Mouse (Mus musculus) olfactory bulb, adult 2 months (tissue): ENCODE data around the gene Olfr876. TPM values are rescaled to one million over a fixed set of nuclear protein-coding genes. Genes with fewer than 3 reads are reported as not detected.
A peak's percentile ranks its signal among the peaks of the same experiment; 100 is the strongest.
"Not testable (repeated sequence)": the region's sequence is repeated elsewhere in the genome, so short reads cannot be mapped to it uniquely, and the experiment has no call there.

ENCODE experiments used
- H3K27ac ChIP-seq: fragments of 200-500 bp; 2 replicates; pipeline ENCODE4 v1.5.1; 2012; ENCODE audit warnings: low read depth, low read length; ENCODE audit not compliant: insufficient read depth
- H3K4me1 ChIP-seq: fragments of 200-500 bp; 2 replicates; pipeline ENCODE4 v1.6.1; 2012; ENCODE audit warnings: low read length; ENCODE audit not compliant: control insufficient read depth, insufficient read depth
- H3K4me3 ChIP-seq: fragments of 200-500 bp; 2 replicates; pipeline ENCODE4 v1.5.1; 2012; ENCODE audit warnings: mild to moderate bottlenecking, low read depth, low read length, moderate library complexity; ENCODE audit not compliant: insufficient read depth
- CTCF ChIP-seq: fragments of 200-500 bp; IDR thresholded peaks from 2 replicates; pipeline ENCODE4 v1.5.1; 2012; ENCODE audit warnings: low read depth, mild to moderate bottlenecking, low read length, moderate library complexity; ENCODE audit not compliant: insufficient read depth
- POLR2A ChIP-seq: fragments of 200-500 bp; IDR thresholded peaks from 2 replicates; pipeline ENCODE4 v1.6.1; 2012; ENCODE audit warnings: mild to moderate bottlenecking, low read depth, low read length, moderate library complexity; ENCODE audit not compliant: insufficient read depth
- WGBS: fragments of 180-500 bp; shearing (Covaris S2); methylation state at CpG from one replicate; pipeline ENCODE4 v1.1.7; 2018; 5-methylcytosine and 5-hydroxymethylcytosine counted together
- polyA plus RNA-seq: library from polyadenylated mRNA; stranded (reverse); fragments of >200 nt; gene quantifications from 2 replicates; pipeline ENCODE4 v1.2.4, GENCODE M21; 2012; ENCODE audit warnings: low replicate concordance; ENCODE audit not compliant: missing spikeins, insufficient read depth, insufficient read length

Olfr876 gene
- polyA plus RNA-seq, result not detected in 2 replicates

- no peak within 1 kb of the TSS for H3K27ac ChIP-seq
- no peak within 1 kb of the TSS for H3K4me3 ChIP-seq
- no peaks in the 10 kb centered on the region for H3K4me1 ChIP-seq
- TF ChIP-seq POLR2A (no peak), CTCF (no peak)
These were observed at the start of gene Olfr876 for GRCm38 (mm10) chr9:37802731-37803130. TSS of gene Olfr876 (plus strand) at chr9:37803031.

GRCm38 (mm10) chr9:37761728-37762127 lies 41.1 kb upstream of the Olfr876 start:
- no peaks in the 10 kb centered on the region for H3K4me1 ChIP-seq

GRCm38 (mm10) chr9:37762541-37762940 lies 40.3 kb upstream of the Olfr876 start:
- no peak overlapping the region for H3K27ac ChIP-seq
- no peak overlapping the region for H3K4me3 ChIP-seq
- H3K4me1 ChIP-seq, result no peaks in the 10 kb centered on the region
- no peak for TF ChIP-seq CTCF
- TF ChIP-seq POLR2A, result no peak
- WGBS, result 48% methylated on average over 2 of the region's 2 CpGs

More at GRCm38 (mm10) chr9:37761728-37762127, 41.1 kb upstream of the Olfr876 start:
- TF ChIP-seq CTCF (no peak), POLR2A (no peak)
- H3K27ac ChIP-seq, result no peak overlapping the region
- H3K4me3 ChIP-seq, result no peak overlapping the region
- 48% methylated on average over 2 of the region's 2 CpGs for WGBS

GRCm38 (mm10) chr9:37770661-37771060 lies 32.2 kb upstream of the Olfr876 start:
- TF ChIP-seq CTCF (no peak), POLR2A (no peak)
- 84% methylated on average over 2 of the region's 2 CpGs for WGBS
- Histone ChIP-seq H3K27ac (no peak overlapping the region), H3K4me3 (no peak overlapping the region), H3K4me1 (no peaks in the 10 kb centered on the region)

- Histone ChIP-seq H3K27ac (no peak within 1 kb of the TSS), H3K4me1 (no peaks in the 10 kb centered on the region), H3K4me3 (no peak within 1 kb of the TSS)
- TF ChIP-seq CTCF (no peak), POLR2A (no peak)
- 49% methylated on average over 2 of the region's 2 CpGs for WGBS
These were observed 31.1 kb upstream of the Olfr876 start, which contains the start of gene Olfr875 for GRCm38 (mm10) chr9:37771759-37772158. TSS of gene Olfr875 (plus strand) at chr9:37771857.

GRCm38 (mm10) chr9:37782766-37783260 lies 20.0 kb upstream of the Olfr876 start:
- Histone ChIP-seq H3K4me1 (peaks cover 6% of the 10 kb centered on the region; the same call in 1 of the 2 replicates), H3K27ac (no peak overlapping the region), H3K4me3 (peak overlapping the region; percentile 6; the same call in 1 of the 2 replicates)
- WGBS, result 4% methylated on average over 7 of the region's 7 CpGs
- TF ChIP-seq CTCF (no peak), POLR2A (no peak)

- not testable (repeated sequence) for H3K4me3 ChIP-seq, H3K4me1 ChIP-seq, H3K27ac ChIP-seq
- 51% methylated on average over 11 of the region's 15 CpGs for WGBS
These were observed 19.1 kb upstream of the Olfr876 start for GRCm38 (mm10) chr9:37783394-37784387.

- TF ChIP-seq CTCF (no peak), POLR2A (no peak)
- 57% methylated on average over 2 of the region's 2 CpGs for WGBS
- Histone ChIP-seq H3K27ac (no peak overlapping the region), H3K4me3 (no peak overlapping the region), H3K4me1 (peaks cover 6% of the 10 kb centered on the region; the same call in 1 of the 2 replicates)
These were observed 16.4 kb upstream of the Olfr876 start for GRCm38 (mm10) chr9:37786411-37786810.

- WGBS, result 69% methylated on average over 4 of the region's 4 CpGs
- no peak overlapping the region for H3K27ac ChIP-seq
- H3K4me1 ChIP-seq, result no peaks in the 10 kb centered on the region
- no peak for TF ChIP-seq CTCF
- no peak for TF ChIP-seq POLR2A
- H3K4me3 ChIP-seq, result no peak overlapping the region
These were observed 776 bp upstream of the Olfr876 start for GRCm38 (mm10) chr9:37802055-37802454.
